Mouse (Mus musculus) stomach, embryonic 14.5 days (tissue): ENCODE results near the gene Derl3. TPM values are rescaled to one million over a fixed set of nuclear protein-coding genes. Genes with fewer than 3 reads are reported as not detected.

ENCODE experiments used
- ATAC-seq: fragments of 200-750 bp; cut with Nextera tagmentation; 2 replicates; pipeline ENCODE4 v1.8.0; 2017; ENCODE audit warnings: low read depth, moderate TSS enrichment; ENCODE audit not compliant: insufficient number of reproducible peaks, insufficient read depth, low FRiP score
- H3K27ac ChIP-seq: fragments of 300-500 bp; sonication (generic); 2 replicates; pipeline ENCODE4 v1.5.1; 2014; ENCODE audit warnings: mild to moderate bottlenecking, low read length, moderate library complexity, mixed read lengths
- H3K27me3 ChIP-seq: fragments of 300-500 bp; sonication (generic); 2 replicates; pipeline ENCODE4 v1.6.1; 2014; ENCODE audit warnings: low read length, control low read depth, mixed read lengths; ENCODE audit not compliant: control insufficient read depth, insufficient read depth
- H3K36me3 ChIP-seq: fragments of 300-500 bp; sonication (generic); 2 replicates; pipeline ENCODE4 v1.6.1; 2014; ENCODE audit warnings: mild to moderate bottlenecking, control low read depth, low read length, moderate library complexity, mixed read lengths; ENCODE audit not compliant: control insufficient read depth, insufficient read depth
- H3K4me1 ChIP-seq: fragments of 300-500 bp; sonication (generic); 2 replicates; pipeline ENCODE4 v1.6.1; 2014; ENCODE audit warnings: low read length, control low read depth, mixed read lengths; ENCODE audit not compliant: control insufficient read depth, insufficient read depth
- H3K4me2 ChIP-seq: fragments of 300-500 bp; sonication (generic); replicated peaks from 2 replicates; pipeline ENCODE4 v1.6.1; 2014; ENCODE audit warnings: low read depth, low read length, control low read depth
- H3K4me3 ChIP-seq: fragments of 300-500 bp; sonication (generic); 2 replicates; pipeline ENCODE4 v1.5.1; 2014; ENCODE audit warnings: low read depth, low read length, control low read depth
- H3K9ac ChIP-seq: fragments of 300-500 bp; sonication (generic); replicated peaks from 2 replicates; pipeline ENCODE4 v1.6.1; 2014; ENCODE audit warnings: low read depth, mild to moderate bottlenecking, control low read depth, low read length, moderate library complexity, mixed read lengths
- H3K9me3 ChIP-seq: fragments of 300-500 bp; sonication (generic); 2 replicates; pipeline ENCODE4 v1.6.1; 2016; ENCODE audit warnings: low read depth, low read length, control low read depth; ENCODE audit not compliant: control insufficient read depth
- WGBS: fragments of 180-500 bp; shearing (Covaris S2); extraction: QIAGEN DNeasy Blood & Tissue Kit; methylation state at CpG from one replicate; pipeline ENCODE4 v1.1.7; 2014; 5-methylcytosine and 5-hydroxymethylcytosine counted together
- polyA plus RNA-seq: library from polyadenylated mRNA; unstranded; fragments of >200 nt; fragmentation: Nextera tagmentation; extraction: Ambion mirVana; gene quantifications from 2 replicates; pipeline ENCODE4 v1.2.1, GENCODE M21; 2014

The Derl3 gene
- polyA plus RNA-seq, 1 experiment from 2014 or later, result 2.3 TPM

DNA sequence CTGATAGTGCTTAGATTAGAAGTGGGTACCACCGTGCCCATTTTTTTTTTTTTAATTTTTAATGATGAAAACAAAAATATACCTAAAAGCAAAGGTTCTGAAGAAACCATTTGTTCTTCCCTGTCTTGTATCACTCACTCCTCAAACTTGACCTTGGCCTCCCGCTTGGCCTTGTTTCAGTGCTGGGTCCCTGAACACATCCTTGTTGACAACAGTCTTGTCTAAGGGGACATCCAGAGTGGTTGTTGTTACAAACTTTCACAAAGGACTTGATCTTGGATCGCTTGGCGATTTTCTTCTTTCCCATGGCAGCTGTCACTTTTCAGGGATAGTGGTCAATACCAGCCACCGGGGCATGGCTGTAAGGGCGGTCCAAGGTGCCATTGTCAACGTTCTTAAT, 52.0 kb downstream of the Derl3 start:
- no peak for ATAC-seq
- WGBS, result 93% methylated on average over 7 of the region's 7 CpGs
- no peaks in the 10 kb centered on the region for H3K36me3 ChIP-seq
- no peak overlapping the region for H3K4me2 ChIP-seq
- no peak overlapping the region for H3K9ac ChIP-seq
- no peak overlapping the region for H3K27ac ChIP-seq
- no peaks in the 10 kb centered on the region for H3K9me3 ChIP-seq
- peaks cover 11% of the 10 kb centered on the region; the same call in 1 of the 2 replicates for H3K4me1 ChIP-seq
- H3K27me3 ChIP-seq, result no peaks in the 10 kb centered on the region
- H3K4me3 ChIP-seq, result no peak overlapping the region

Other genes with a start within 250 kb of the Derl3 start
- 8.3 and 10.2 TPM in 2 replicates for gene Susd2, start 249.4 kb upstream of the Derl3 start, polyA plus RNA-seq
- 42.7 and 49.0 TPM in 2 replicates for gene Cabin1, start 129.1 kb upstream of the Derl3 start, polyA plus RNA-seq
- gene Ddt, start 120.0 kb upstream of the Derl3 start, polyA plus RNA-seq, result 65.3 and 65.5 TPM in 2 replicates
- not detected in 2 replicates for gene Gm20441, start 112.5 kb upstream of the Derl3 start, polyA plus RNA-seq
- gene Gstt3, start 112.0 kb upstream of the Derl3 start, polyA plus RNA-seq, result 46.5 and 48.5 TPM in 2 replicates
- 11.6 and 12.6 TPM in 2 replicates for gene Gstt1, start 94.8 kb upstream of the Derl3 start, polyA plus RNA-seq
- gene Gstt4, start 70.9 kb upstream of the Derl3 start, polyA plus RNA-seq, result not detected in 2 replicates
- 43.5 and 47.4 TPM in 2 replicates for gene Gstt2, start 56.0 kb upstream of the Derl3 start, polyA plus RNA-seq
- gene Mif, start 33.2 kb upstream of the Derl3 start, polyA plus RNA-seq, result 1,950 and 2,198 TPM in 2 replicates
- gene Smarcb1, start 28.2 kb downstream of the Derl3 start, polyA plus RNA-seq, result 182 and 197 TPM in 2 replicates
- 40.3 and 47.6 TPM in 2 replicates for gene Chchd10, start 39.7 kb downstream of the Derl3 start, polyA plus RNA-seq
- gene Mmp11, start 43.1 kb downstream of the Derl3 start, polyA plus RNA-seq, result 47.9 and 59.5 TPM in 2 replicates
- not detected in 2 replicates for gene Gm867, start 47.3 kb downstream of the Derl3 start, polyA plus RNA-seq
- 0.88 and 1.3 TPM in 2 replicates for gene Vpreb3, start 49.6 kb downstream of the Derl3 start, polyA plus RNA-seq
- not detected in 2 replicates for gene Gm5134, start 61.1 kb downstream of the Derl3 start, polyA plus RNA-seq
- 23.2 and 24.8 TPM in 2 replicates for gene Zfp280b, start 139.2 kb downstream of the Derl3 start, polyA plus RNA-seq
- gene Slc5a4b, start 217.5 kb downstream of the Derl3 start, polyA plus RNA-seq, result not detected in 2 replicates